Mouse (Mus musculus): Measurements from ENCODE around the gene Olfr329-ps. TPM values are rescaled to one million over a fixed set of nuclear protein-coding genes. Genes with fewer than 3 reads are reported as not detected.

Gene Olfr329-ps
- polyA plus RNA-seq, 1 experiment: not detected

DNA sequence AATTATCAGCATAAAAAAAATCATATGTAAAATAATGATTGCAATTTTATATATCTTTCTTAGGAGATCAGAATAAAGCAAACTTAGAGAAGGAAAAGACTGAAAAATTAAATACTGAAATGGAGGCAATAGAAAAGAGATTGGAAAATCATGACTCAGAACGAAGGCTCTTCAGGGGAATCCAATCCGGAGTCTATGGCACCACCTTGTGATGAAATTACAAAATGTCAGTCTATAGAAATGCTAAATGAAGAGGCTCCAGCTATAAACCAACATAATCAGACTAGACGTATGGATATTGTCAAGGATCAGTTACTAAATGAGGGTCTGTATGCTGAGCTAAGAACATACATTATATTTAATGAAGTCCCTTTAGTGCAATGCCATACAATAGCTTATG is 46.9 kb downstream of the Olfr329-ps start:
- H3K9me3 ChIP-seq: no peaks in the 10 kb centered on the region
- H3K4me1 ChIP-seq: no peaks in the 10 kb centered on the region
- no peaks in the 10 kb centered on the region for H3K36me3 ChIP-seq (replicated peaks; ENCODE audit: low read length)
- H3K4me3 ChIP-seq (replicated peaks): no peak overlapping the region
- H3K27me3 ChIP-seq (replicated peaks): peaks cover 3% of the 10 kb centered on the region
- TF ChIP-seq GATA1 (IDR thresholded peaks at IDR 0.05; ENCODE audit: borderline replicate concordance, low read length) (no peak), FLI1 (IDR thresholded peaks at IDR 0.05; ENCODE audit: low read length) (no peak)

DNA sequence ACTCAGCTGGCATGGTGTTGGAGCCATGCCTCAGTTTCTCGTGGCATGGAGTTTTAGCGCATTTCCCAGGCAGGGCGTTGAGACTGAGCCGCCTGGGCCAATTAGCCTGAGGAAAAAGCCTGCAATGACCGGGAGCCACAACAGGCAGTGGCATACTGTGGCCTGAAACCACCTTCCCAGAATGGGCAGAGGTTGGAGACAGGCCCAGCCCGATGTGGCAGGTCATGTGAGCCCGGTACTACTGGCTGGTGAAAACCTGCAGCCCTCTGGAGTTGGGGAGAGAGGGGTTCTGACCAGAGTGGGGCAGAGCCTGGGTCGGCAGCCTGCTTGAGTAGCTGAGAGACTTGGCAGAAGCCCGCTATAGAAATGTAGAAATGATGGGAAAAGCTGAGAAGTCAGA is 47.5 kb downstream of the Olfr329-ps start:
- no peaks in the 10 kb centered on the region for H3K4me1 ChIP-seq
- H3K4me3 ChIP-seq (replicated peaks): no peak overlapping the region
- TF ChIP-seq FLI1 (IDR thresholded peaks at IDR 0.05; ENCODE audit: low read length) (no peak), GATA1 (IDR thresholded peaks at IDR 0.05; ENCODE audit: borderline replicate concordance, low read length) (no peak)
- H3K36me3 ChIP-seq (replicated peaks; ENCODE audit: low read length): no peaks in the 10 kb centered on the region
- peaks cover 3% of the 10 kb centered on the region for H3K27me3 ChIP-seq (replicated peaks)
- no peaks in the 10 kb centered on the region for H3K9me3 ChIP-seq

DNA sequence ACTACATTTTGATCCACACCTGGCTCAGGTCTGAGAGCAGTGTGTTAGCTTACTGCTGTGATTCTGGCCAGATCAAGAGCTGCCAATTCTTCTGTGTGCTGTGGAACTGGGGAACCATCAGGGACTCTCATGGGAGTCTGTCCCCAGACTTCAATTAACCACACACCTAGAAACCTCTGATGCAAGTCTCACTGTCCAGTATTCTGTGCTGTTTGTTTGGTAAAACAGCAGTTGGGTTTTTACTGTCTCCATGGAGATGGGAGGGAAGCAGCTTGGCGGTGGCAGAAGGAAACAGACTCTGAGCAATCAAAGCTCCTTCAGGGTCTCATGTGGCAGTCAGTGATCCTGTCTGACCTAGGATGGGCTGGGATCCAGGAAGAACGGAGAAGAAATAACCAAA is 53.8 kb downstream of the Olfr329-ps start, which contains the start of gene Olfr332:
Olfr332 (minus strand) TSS at position 101 of the 400 bp plus-strand sequence.
- no peak for TF ChIP-seq GATA1 (IDR thresholded peaks at IDR 0.05; ENCODE audit: borderline replicate concordance, low read length)
- TF ChIP-seq FLI1 (IDR thresholded peaks at IDR 0.05; ENCODE audit: low read length): no peak
- H3K4me1 ChIP-seq: no peaks in the 10 kb centered on the region
- H3K36me3 ChIP-seq (replicated peaks; ENCODE audit: low read length): no peaks in the 10 kb centered on the region
- H3K9me3 ChIP-seq: no peaks in the 10 kb centered on the region
- H3K27me3 ChIP-seq (replicated peaks): peaks cover 3% of the 10 kb centered on the region
- H3K4me3 ChIP-seq (replicated peaks): no peak within 1 kb of the TSS

Other genes starting within 250 kb of the Olfr329-ps start
- 7.7 and 14.6 TPM in 2 replicates for gene Zfp692, start 239.4 kb downstream of the Olfr329-ps start, polyA plus RNA-seq (2012; ENCODE audit: insufficient read depth, low replicate concordance)
- gene Zfp672, start 216.1 kb downstream of the Olfr329-ps start, polyA plus RNA-seq (2012; ENCODE audit: insufficient read depth, low replicate concordance): 11.6 and 18.5 TPM in 2 replicates
- gene Sh3bp5l, start 215.7 kb downstream of the Olfr329-ps start, polyA plus RNA-seq (2012; ENCODE audit: insufficient read depth, low replicate concordance): 2.9 and 15.9 TPM in 2 replicates
- not detected in 2 replicates for gene Lypd8, start 167.4 kb downstream of the Olfr329-ps start, polyA plus RNA-seq (2012; ENCODE audit: insufficient read depth, low replicate concordance)
- not detected in 2 replicates for gene 1810065E05Rik, start 125.3 kb downstream of the Olfr329-ps start, polyA plus RNA-seq (2012; ENCODE audit: insufficient read depth, low replicate concordance)
- gene Gm12253, start 113.9 kb downstream of the Olfr329-ps start, polyA plus RNA-seq (2012; ENCODE audit: insufficient read depth, low replicate concordance): not detected in 2 replicates
- gene Lypd9, start 93.5 kb downstream of the Olfr329-ps start, polyA plus RNA-seq (2012; ENCODE audit: insufficient read depth, low replicate concordance): not detected in 2 replicates
- not detected in 2 replicates for gene Olfr30, start 84.2 kb downstream of the Olfr329-ps start, polyA plus RNA-seq (2012; ENCODE audit: insufficient read depth, low replicate concordance)
- gene Olfr332, start 53.9 kb downstream of the Olfr329-ps start, polyA plus RNA-seq (2012; ENCODE audit: insufficient read depth, low replicate concordance): not detected in 2 replicates
- gene Olfr331, start 43.9 kb downstream of the Olfr329-ps start, polyA plus RNA-seq (2012; ENCODE audit: insufficient read depth, low replicate concordance): not detected in 2 replicates
- not detected in 2 replicates for gene Olfr330, start 11.6 kb downstream of the Olfr329-ps start, polyA plus RNA-seq (2012; ENCODE audit: insufficient read depth, low replicate concordance)
- 0.44 TPM in 1 of 2 replicates, not detected in the other for gene Olfr328, start 9.2 kb upstream of the Olfr329-ps start, polyA plus RNA-seq (2012; ENCODE audit: insufficient read depth, low replicate concordance)
- not detected in 2 replicates for gene Olfr224, start 24.1 kb upstream of the Olfr329-ps start, polyA plus RNA-seq (2012; ENCODE audit: insufficient read depth, low replicate concordance)
- not detected in 2 replicates for gene Olfr325, start 31.3 kb upstream of the Olfr329-ps start, polyA plus RNA-seq (2012; ENCODE audit: insufficient read depth, low replicate concordance)
- not detected in 2 replicates for gene Olfr324, start 48.7 kb upstream of the Olfr329-ps start, polyA plus RNA-seq (2012; ENCODE audit: insufficient read depth, low replicate concordance)
- gene 2210407C18Rik, start 69.7 kb upstream of the Olfr329-ps start, polyA plus RNA-seq (2012; ENCODE audit: insufficient read depth, low replicate concordance): not detected in 2 replicates
- not detected in 2 replicates for gene Olfr323, start 84.1 kb upstream of the Olfr329-ps start, polyA plus RNA-seq (2012; ENCODE audit: insufficient read depth, low replicate concordance)
- gene Trim58, start 94.0 kb upstream of the Olfr329-ps start, polyA plus RNA-seq (2012; ENCODE audit: insufficient read depth, low replicate concordance): 7.9 and 18.0 TPM in 2 replicates
- not detected in 2 replicates for gene Olfr322, start 112.4 kb upstream of the Olfr329-ps start, polyA plus RNA-seq (2012; ENCODE audit: insufficient read depth, low replicate concordance)
- gene Olfr320, start 134.7 kb upstream of the Olfr329-ps start, polyA plus RNA-seq (2012; ENCODE audit: insufficient read depth, low replicate concordance): not detected in 2 replicates
- gene Olfr319, start 152.7 kb upstream of the Olfr329-ps start, polyA plus RNA-seq (2012; ENCODE audit: insufficient read depth, low replicate concordance): not detected in 2 replicates
- gene Olfr318, start 177.6 kb upstream of the Olfr329-ps start, polyA plus RNA-seq (2012; ENCODE audit: insufficient read depth, low replicate concordance): not detected in 2 replicates
- gene Olfr317, start 192.8 kb upstream of the Olfr329-ps start, polyA plus RNA-seq (2012; ENCODE audit: insufficient read depth, low replicate concordance): not detected in 2 replicates
- gene Olfr316, start 206.3 kb upstream of the Olfr329-ps start, polyA plus RNA-seq (2012; ENCODE audit: insufficient read depth, low replicate concordance): not detected in 2 replicates
- not detected in 2 replicates for gene Olfr315, start 226.8 kb upstream of the Olfr329-ps start, polyA plus RNA-seq (2012; ENCODE audit: insufficient read depth, low replicate concordance)
- 3.7 TPM in 1 of 2 replicates, not detected in the other for gene Olfr314, start 236.5 kb upstream of the Olfr329-ps start, polyA plus RNA-seq (2012; ENCODE audit: insufficient read depth, low replicate concordance)